Mouse (Mus musculus): ENCODE measurements at regions not wholly inside any gene's neighbourhood (a gene's known extent, or its start where the extent isn't known, plus 50 kb on each side); places are given as distances from the start of the nearest gene placed in this dataset.

DNA sequence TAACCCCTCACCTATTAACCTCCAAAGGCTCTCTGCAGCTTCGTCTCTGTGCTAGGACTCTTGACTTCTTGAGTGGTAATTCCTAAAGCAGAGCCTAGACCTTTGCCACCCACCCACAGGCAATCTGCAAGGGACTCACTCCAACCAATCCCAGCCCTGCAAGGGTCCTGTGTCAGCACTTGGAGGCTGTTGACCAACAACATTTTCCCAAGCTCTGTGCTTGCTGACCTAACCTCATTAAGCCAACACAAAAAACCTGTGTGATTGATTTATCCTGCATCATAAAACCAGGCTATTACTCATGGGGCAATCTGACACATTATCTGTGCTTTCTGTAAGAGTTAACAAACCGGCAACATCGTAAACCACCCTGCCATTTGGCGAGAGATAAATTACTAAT, 61.4 kb upstream of the Sox9 start:
- no peak for DNase-seq (ENCODE audit: low spot score in 2 of 2)

- no peak for DNase-seq (ENCODE audit: low spot score in 2 of 2)
Observed at GRCm38 (mm10) chr11:112722936-112723335, 59.1 kb upstream of the Sox9 start.

DNA sequence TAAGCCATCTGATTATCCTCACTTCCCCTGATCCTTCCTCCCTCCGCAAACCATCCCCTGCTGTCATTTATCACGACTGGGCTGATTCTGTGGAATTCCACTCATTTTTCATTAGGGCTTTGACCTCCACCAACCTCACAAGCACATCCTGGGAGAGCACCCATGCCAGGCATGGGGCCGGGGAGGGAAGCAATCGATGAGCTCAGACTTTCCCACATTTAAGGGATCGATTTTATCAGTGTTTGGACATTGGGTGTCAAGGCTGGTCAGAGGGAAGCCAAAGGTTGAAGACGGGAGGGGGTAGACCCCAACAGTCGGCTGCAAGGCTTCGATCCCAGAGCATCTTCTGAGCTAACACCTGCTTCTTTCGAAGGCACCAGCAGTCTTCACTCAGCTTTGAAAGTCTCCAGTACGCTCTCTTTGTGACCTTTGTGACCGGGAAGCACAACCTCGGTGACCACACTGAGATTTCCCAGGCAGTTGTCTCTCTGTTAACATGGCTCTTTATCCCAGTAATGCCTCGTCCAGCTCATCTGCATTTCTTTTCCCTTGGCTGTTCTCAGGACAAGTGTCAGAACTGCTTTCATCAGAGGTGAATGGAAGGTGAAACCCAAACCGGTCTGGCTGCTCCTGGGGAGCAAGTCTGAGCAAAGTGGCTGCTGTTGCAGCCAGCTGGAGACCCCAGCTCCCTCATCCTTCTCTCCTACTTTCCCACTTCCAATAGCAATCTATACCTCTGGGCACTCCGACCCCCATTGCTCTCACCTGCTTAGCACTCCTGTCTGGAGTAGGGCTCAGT, 53.7 kb upstream of the Sox9 start:
- peak; percentile 51 to 70 for DNase-seq (ENCODE audit: low spot score in 2 of 2)

All from urinary bladder, postnatal 36 days (tissue).